Mouse (Mus musculus): Measurements from ENCODE around the gene Atic.

The Atic gene

GRCm38 (mm10) chr1:71556688-71557612 is at the start of gene Atic:
TSS of gene Atic (plus strand) at chr1:71557150.
- in situ Hi-C loops (cut with MboI; ENCODE audit: unreplicated experiment in 2 of 2) = loop anchor here (5.0 to 25.0 kb wide), 8 partner anchors 398 to 1155 kb away; partner anchors contain the start of genes Bard1 (in 2 of the 2), Smarcal1 (in 2 of the 2), Ankar (in 1 of the 2) and Rpl37a (in 1 of the 2)

- in situ Hi-C loops (cut with MboI; ENCODE audit: unreplicated experiment in 2 of 2) = loop anchor here (5.0 to 25.0 kb wide), 6 partner anchors 618 to 1722 kb away; no protein-coding TSS in a partner anchor
Observed at GRCm38 (mm10) chr1:71507251-71507650, 49.7 kb upstream of the Atic start.

GRCm38 (mm10) chr1:71515041-71515440 is 41.9 kb upstream of the Atic start:
- in situ Hi-C loops (cut with MboI; ENCODE audit: unreplicated experiment in 2 of 2) = loop anchor here in 1 of 2 experiments (25.0 kb wide), 1 partner anchor 1728 kb away; no protein-coding TSS in a partner anchor

- in situ Hi-C loops (cut with MboI; ENCODE audit: unreplicated experiment in 2 of 2) = no loop called here
Observed at GRCm38 (mm10) chr1:71528808-71529648, 27.9 kb upstream of the Atic start.

- in situ Hi-C loops (cut with MboI; ENCODE audit: unreplicated experiment in 2 of 2) = no loop called here
Observed at GRCm38 (mm10) chr1:71530779-71531178, 26.2 kb upstream of the Atic start.

- in situ Hi-C loops (cut with MboI; ENCODE audit: unreplicated experiment in 2 of 2) = no loop called here
Observed at GRCm38 (mm10) chr1:71531653-71532052, 25.3 kb upstream of the Atic start.

GRCm38 (mm10) chr1:71539641-71540040 is 17.3 kb upstream of the Atic start:
- in situ Hi-C loops (cut with MboI; ENCODE audit: unreplicated experiment in 2 of 2) = no loop called here

- in situ Hi-C loops (cut with MboI; ENCODE audit: unreplicated experiment in 2 of 2) = no loop called here
Observed at GRCm38 (mm10) chr1:71540437-71540836, 16.5 kb upstream of the Atic start.

GRCm38 (mm10) chr1:71550626-71551195 is 6.2 kb upstream of the Atic start:
- in situ Hi-C loops (cut with MboI; ENCODE audit: unreplicated experiment in 2 of 2) = loop anchor here (10.0 to 25.0 kb wide), 7 partner anchors 404 to 1162 kb away; partner anchors contain the start of genes Bard1 (in 2 of the 2), Smarcal1 (in 2 of the 2), Ankar (in 1 of the 2) and Rpl37a (in 1 of the 2)

GRCm38 (mm10) chr1:71560626-71561025 is 3.7 kb downstream of the Atic start:
- in situ Hi-C loops (cut with MboI; ENCODE audit: unreplicated experiment in 2 of 2) = loop anchor here (25.0 kb wide), 6 partner anchors 448 to 1152 kb away; partner anchors contain the start of genes Bard1 (in 2 of the 2), Smarcal1 (in 2 of the 2), Ankar (in 1 of the 2) and Rpl37a (in 1 of the 2)

GRCm38 (mm10) chr1:71564291-71564690 is 7.3 kb downstream of the Atic start:
- in situ Hi-C loops (cut with MboI; ENCODE audit: unreplicated experiment in 2 of 2) = loop anchor here (25.0 kb wide), 6 partner anchors 452 to 1148 kb away; partner anchors contain the start of genes Bard1 (in 2 of the 2), Smarcal1 (in 2 of the 2), Ankar (in 1 of the 2) and Rpl37a (in 1 of the 2)

- in situ Hi-C loops (cut with MboI; ENCODE audit: unreplicated experiment in 2 of 2) = loop anchor here (25.0 kb wide), 6 partner anchors 456 to 1144 kb away; partner anchors contain the start of genes Bard1 (in 2 of the 2), Smarcal1 (in 2 of the 2), Ankar (in 1 of the 2) and Rpl37a (in 1 of the 2)
Observed at GRCm38 (mm10) chr1:71567884-71568605, 11.1 kb downstream of the Atic start.

GRCm38 (mm10) chr1:71570116-71570515 is 13.2 kb downstream of the Atic start:
- in situ Hi-C loops (cut with MboI; ENCODE audit: unreplicated experiment in 2 of 2) = loop anchor here (25.0 kb wide), 6 partner anchors 458 to 1142 kb away; partner anchors contain the start of genes Bard1 (in 2 of the 2), Smarcal1 (in 2 of the 2), Ankar (in 1 of the 2) and Rpl37a (in 1 of the 2)

GRCm38 (mm10) chr1:71575987-71576386 is 19.0 kb downstream of the Atic start:
- in situ Hi-C loops (cut with MboI; ENCODE audit: unreplicated experiment in 2 of 2) = no loop called here

GRCm38 (mm10) chr1:71576837-71577236 is 19.9 kb downstream of the Atic start:
- in situ Hi-C loops (cut with MboI; ENCODE audit: unreplicated experiment in 2 of 2) = no loop called here

GRCm38 (mm10) chr1:71579526-71579925 is 22.6 kb downstream of the Atic start:
- in situ Hi-C loops (cut with MboI; ENCODE audit: unreplicated experiment in 2 of 2) = no loop called here

GRCm38 (mm10) chr1:71580408-71580807 is 23.5 kb downstream of the Atic start:
- in situ Hi-C loops (cut with MboI; ENCODE audit: unreplicated experiment in 2 of 2) = no loop called here

- in situ Hi-C loops (cut with MboI; ENCODE audit: unreplicated experiment in 2 of 2) = no loop called here
Observed at GRCm38 (mm10) chr1:71583302-71583701, 26.4 kb downstream of the Atic start.

- in situ Hi-C loops (cut with MboI; ENCODE audit: unreplicated experiment in 2 of 2) = no loop called here
Observed at GRCm38 (mm10) chr1:71583900-71584299, 26.9 kb downstream of the Atic start.
